Mouse (Mus musculus) heart, adult 2 months (tissue): ENCODE measurements at regions not wholly inside any gene's neighbourhood (a gene's known extent, or its start where the extent isn't known, plus 50 kb on each side); places are given as distances from the start of the nearest gene placed in this dataset.

ENCODE experiments used
- CTCF ChIP-seq: fragments of 200-600 bp; IDR thresholded peaks from 2 replicates; pipeline ENCODE4 v1.8.1; 2022; ENCODE audit warnings: antibody characterized with exemption, mild to moderate bottlenecking, moderate library complexity
- EP300 ChIP-seq: fragments of 200-500 bp; IDR thresholded peaks from 2 replicates; pipeline ENCODE4 v1.6.1; 2011; ENCODE audit warnings: low read depth, low read length, control low read depth; ENCODE audit not compliant: insufficient read depth
- POLR2A ChIP-seq: fragments of 200-500 bp; IDR thresholded peaks from 2 replicates; pipeline ENCODE4 v1.6.1; 2011; ENCODE audit warnings: mild to moderate bottlenecking, low read depth, low read length, control low read depth; ENCODE audit not compliant: insufficient read depth

DNA sequence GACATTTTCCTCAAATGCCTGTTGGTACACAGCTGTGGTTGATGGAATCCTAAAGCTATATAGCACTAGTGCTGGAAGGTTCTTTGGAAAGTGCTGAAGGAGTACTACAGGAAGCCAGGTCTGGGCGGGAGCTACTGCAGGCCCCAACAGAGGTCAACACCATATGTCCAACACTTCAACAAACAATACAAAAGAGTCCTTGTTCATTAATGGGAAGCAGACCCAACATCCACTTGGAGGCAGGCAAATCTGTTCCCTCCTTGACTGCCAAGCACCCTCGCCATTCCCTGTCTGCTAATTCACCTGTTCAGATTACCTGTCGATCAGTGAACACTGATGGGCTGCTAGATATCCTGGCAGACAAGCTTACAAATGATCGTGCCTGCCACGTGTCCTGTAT lies 148.4 kb upstream of the Kbtbd8 start:
- no peak for TF ChIP-seq POLR2A
- TF ChIP-seq CTCF: no peak
- TF ChIP-seq EP300: no peak
